Mouse (Mus musculus) midbrain, embryonic 14.5 days (tissue): ENCODE data around the gene 2310079G19Rik. TPM values are rescaled to one million over a fixed set of nuclear protein-coding genes. Genes with fewer than 3 reads are reported as not detected.
A peak's percentile ranks its signal among the peaks of the same experiment; 100 is the strongest.

Experiments used
- ATAC-seq: fragments of 200-750 bp; cut with Nextera tagmentation; 2 replicates; pipeline ENCODE4 v1.8.0; 2017; ENCODE audit warnings: moderate number of reproducible peaks, moderate library complexity; ENCODE audit not compliant: low FRiP score, low TSS enrichment
- DNase-seq: peaks from one replicate; pipeline ENCODE4 v3.0.0-alpha.2; 2015
- H3K27ac ChIP-seq: fragments of 300-500 bp; sonication (generic); replicated peaks from 2 replicates; pipeline ENCODE4 v1.5.1; 2014; ENCODE audit warnings: mild to moderate bottlenecking, low read depth, low read length, moderate library complexity
- H3K27me3 ChIP-seq: fragments of 300-500 bp; sonication (generic); 2 replicates; pipeline ENCODE4 v1.6.1; 2014; ENCODE audit warnings: low read length, control low read depth, mixed read lengths; ENCODE audit not compliant: control insufficient read depth, insufficient read depth
- H3K36me3 ChIP-seq: fragments of 300-500 bp; sonication (generic); 2 replicates; pipeline ENCODE4 v1.6.1; 2014; ENCODE audit warnings: low read length, control low read depth; ENCODE audit not compliant: control insufficient read depth, insufficient read depth
- H3K4me1 ChIP-seq: fragments of 300-500 bp; sonication (generic); 2 replicates; pipeline ENCODE4 v1.6.1; 2014; ENCODE audit warnings: mild to moderate bottlenecking, antibody characterized with exemption, low read length, control low read depth; ENCODE audit not compliant: control insufficient read depth, insufficient read depth
- H3K4me2 ChIP-seq: fragments of 300-500 bp; sonication (generic); 2 replicates; pipeline ENCODE4 v1.6.1; 2014; ENCODE audit warnings: mild to moderate bottlenecking, low read length, moderate library complexity
- H3K4me3 ChIP-seq: fragments of 300-500 bp; sonication (generic); replicated peaks from 2 replicates; pipeline ENCODE4 v1.5.1; 2014; ENCODE audit warnings: low read depth, low read length
- H3K9ac ChIP-seq: fragments of 300-500 bp; sonication (generic); replicated peaks from 2 replicates; pipeline ENCODE4 v1.6.1; 2014; ENCODE audit warnings: mild to moderate bottlenecking, low read length, moderate library complexity
- H3K9me3 ChIP-seq: fragments of 300-500 bp; sonication (generic); 2 replicates; pipeline ENCODE4 v1.6.1; 2016; ENCODE audit warnings: low read length, control low read depth, mixed read lengths; ENCODE audit not compliant: control insufficient read depth
- WGBS: fragments of 180-500 bp; shearing (Covaris S2); extraction: QIAGEN DNeasy Blood & Tissue Kit; methylation state at CpG from one replicate; pipeline ENCODE4 v1.1.7; 2014; 5-methylcytosine and 5-hydroxymethylcytosine counted together
- polyA plus RNA-seq: library from polyadenylated mRNA; unstranded; fragments of >200 nt; fragmentation: Nextera tagmentation; extraction: Ambion mirVana; gene quantifications from 2 replicates; pipeline ENCODE4 v1.2.1, GENCODE M21; 2014

Gene 2310079G19Rik
- not detected in 2 replicates for polyA plus RNA-seq

DNA sequence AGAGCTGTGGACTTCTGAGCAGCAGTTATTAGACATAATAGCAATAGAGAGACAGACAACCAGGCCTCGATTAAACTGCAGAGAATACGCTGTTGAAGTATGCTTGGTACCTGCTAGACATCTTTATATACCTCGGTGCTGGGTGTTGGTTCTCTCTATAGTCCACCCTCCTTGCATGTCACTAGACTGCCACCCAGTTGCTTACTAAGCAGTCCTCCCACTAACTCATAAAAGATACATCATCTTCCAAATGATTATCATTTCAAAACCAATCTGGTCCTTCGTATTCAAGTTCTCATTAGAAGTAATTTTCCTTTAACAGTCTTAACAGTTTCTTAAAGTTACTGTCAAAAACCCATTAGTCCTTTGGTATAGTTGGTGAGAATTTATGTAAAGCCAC, at the start of gene 2310079G19Rik:
2310079G19Rik (minus strand) TSS at position 101 of the 400 bp plus-strand sequence.
- H3K4me1 ChIP-seq: no peaks in the 10 kb centered on the region
- no peaks in the 10 kb centered on the region for H3K27me3 ChIP-seq
- no peaks in the 10 kb centered on the region for H3K9me3 ChIP-seq
- no peak for ATAC-seq
- no peak for DNase-seq
- H3K36me3 ChIP-seq: no peaks in the 10 kb centered on the region
- no peak within 1 kb of the TSS for H3K4me2 ChIP-seq
- no peak within 1 kb of the TSS for H3K9ac ChIP-seq
- no peak within 1 kb of the TSS for H3K4me3 ChIP-seq
- H3K27ac ChIP-seq: no peak within 1 kb of the TSS
- WGBS: 96% methylated on average over 4 of the region's 4 CpGs

DNA sequence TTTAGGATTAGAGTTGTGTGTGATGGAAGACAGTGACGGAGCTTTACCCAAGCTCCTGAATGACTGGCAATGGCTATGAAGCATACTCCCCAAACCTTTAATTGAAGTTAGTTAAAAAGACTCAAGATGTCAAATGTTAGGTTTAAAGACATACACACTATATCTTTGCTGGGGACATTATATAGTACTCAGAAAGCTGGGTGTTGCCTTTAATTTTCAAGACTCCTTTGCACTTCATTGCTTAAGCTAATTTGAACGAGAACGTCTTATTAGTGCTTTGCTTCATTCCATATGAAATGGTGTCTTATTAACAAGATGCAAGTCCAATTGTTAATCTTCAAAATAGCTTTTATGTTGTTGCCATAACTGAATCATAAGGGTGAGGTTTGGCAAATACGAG, 44.1 kb upstream of the 2310079G19Rik start, which contains the start of gene Krtap27-1:
Krtap27-1 (minus strand) TSS at position 101 of the 400 bp plus-strand sequence.
- no peak within 1 kb of the TSS for H3K27ac ChIP-seq
- H3K9me3 ChIP-seq: no peaks in the 10 kb centered on the region
- no peak within 1 kb of the TSS for H3K9ac ChIP-seq
- H3K27me3 ChIP-seq: no peaks in the 10 kb centered on the region
- ATAC-seq (no peak), DNase-seq (no peak)
- H3K4me3 ChIP-seq: no peak within 1 kb of the TSS
- no peaks in the 10 kb centered on the region for H3K4me1 ChIP-seq
- H3K4me2 ChIP-seq: no peak within 1 kb of the TSS
- WGBS: 92% methylated on average over 4 of the region's 4 CpGs
- H3K36me3 ChIP-seq: no peaks in the 10 kb centered on the region

DNA sequence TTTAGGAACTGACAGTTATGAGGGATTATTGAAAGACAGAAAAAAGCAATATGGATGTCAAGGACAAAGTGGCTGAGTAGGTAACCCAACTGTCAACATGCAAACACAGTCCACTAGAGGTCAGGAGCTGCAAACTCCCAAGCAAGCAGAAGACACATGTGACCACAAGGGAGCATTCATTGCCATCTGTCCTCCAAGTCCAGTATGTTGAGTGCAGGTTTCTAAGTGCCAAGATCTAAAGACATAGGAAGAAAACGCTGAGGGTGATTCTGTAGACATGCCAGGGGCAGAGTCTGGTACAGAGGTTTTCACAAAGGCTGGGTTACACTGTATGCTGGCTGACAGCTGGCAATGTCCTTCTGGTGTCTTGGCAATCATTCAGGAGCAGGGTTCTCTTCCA, 30.0 kb upstream of the 2310079G19Rik start:
- Histone ChIP-seq H3K9ac (no peak overlapping the region), H3K27me3 (no peaks in the 10 kb centered on the region), H3K4me2 (no peak overlapping the region), H3K4me3 (no peak overlapping the region), H3K4me1 (no peaks in the 10 kb centered on the region), H3K36me3 (no peaks in the 10 kb centered on the region), H3K9me3 (no peaks in the 10 kb centered on the region), H3K27ac (no peak overlapping the region)
- DNase-seq (peak; percentile 26), ATAC-seq (no peak)
- 51% methylated on average over 1 of the region's 1 CpGs for WGBS

DNA sequence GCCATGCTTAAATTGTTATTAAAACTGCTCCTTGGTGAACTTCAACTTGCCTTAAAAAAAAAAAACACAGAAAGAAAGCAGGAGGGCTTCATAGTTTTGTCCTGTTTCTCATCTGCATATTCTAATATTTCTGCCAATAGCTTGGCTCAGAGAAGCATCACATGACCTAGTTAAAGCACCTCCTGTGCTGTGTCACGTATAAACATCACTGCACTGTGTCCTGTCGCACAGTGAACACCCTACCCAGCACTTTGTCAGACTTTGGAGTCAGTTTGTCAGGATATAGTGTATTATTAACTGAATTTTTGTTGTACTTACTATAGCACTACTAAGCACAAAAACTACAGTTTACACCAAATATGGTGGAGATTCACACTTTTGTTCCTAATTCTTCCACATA, 24.5 kb upstream of the 2310079G19Rik start:
- Histone ChIP-seq H3K4me2 (no peak overlapping the region), H3K36me3 (no peaks in the 10 kb centered on the region), H3K27ac (no peak overlapping the region), H3K9me3 (no peaks in the 10 kb centered on the region), H3K4me1 (no peaks in the 10 kb centered on the region), H3K27me3 (no peaks in the 10 kb centered on the region), H3K4me3 (no peak overlapping the region), H3K9ac (no peak overlapping the region)
- ATAC-seq (no peak), DNase-seq (no peak)
- 80% methylated on average over 2 of the region's 2 CpGs for WGBS

DNA sequence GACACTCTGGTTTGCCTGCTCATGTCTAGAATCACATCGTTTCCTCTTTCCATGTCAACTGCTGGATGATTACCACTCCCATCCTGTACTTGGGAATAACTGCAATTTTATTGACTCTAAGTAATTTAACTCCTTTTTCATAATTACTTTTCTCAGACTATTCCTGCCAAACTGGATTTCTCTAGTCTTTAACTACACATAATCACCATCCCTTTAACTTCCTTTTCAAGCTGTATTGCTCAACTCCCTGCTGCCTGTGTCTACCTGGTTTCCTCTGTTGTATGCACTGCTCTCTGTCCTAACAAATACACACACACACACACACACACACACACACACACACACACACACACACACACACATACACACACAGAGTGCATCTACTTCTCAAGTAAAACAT, 23.6 kb upstream of the 2310079G19Rik start:
- ATAC-seq (no peak), DNase-seq (no peak)
- no peak overlapping the region for H3K9ac ChIP-seq
- WGBS: 98% methylated on average over 1 of the region's 1 CpGs
- H3K27ac ChIP-seq: no peak overlapping the region
- no peaks in the 10 kb centered on the region for H3K9me3 ChIP-seq
- H3K4me3 ChIP-seq: no peak overlapping the region
- no peaks in the 10 kb centered on the region for H3K27me3 ChIP-seq
- no peaks in the 10 kb centered on the region for H3K4me1 ChIP-seq
- no peaks in the 10 kb centered on the region for H3K36me3 ChIP-seq
- no peak overlapping the region for H3K4me2 ChIP-seq

DNA sequence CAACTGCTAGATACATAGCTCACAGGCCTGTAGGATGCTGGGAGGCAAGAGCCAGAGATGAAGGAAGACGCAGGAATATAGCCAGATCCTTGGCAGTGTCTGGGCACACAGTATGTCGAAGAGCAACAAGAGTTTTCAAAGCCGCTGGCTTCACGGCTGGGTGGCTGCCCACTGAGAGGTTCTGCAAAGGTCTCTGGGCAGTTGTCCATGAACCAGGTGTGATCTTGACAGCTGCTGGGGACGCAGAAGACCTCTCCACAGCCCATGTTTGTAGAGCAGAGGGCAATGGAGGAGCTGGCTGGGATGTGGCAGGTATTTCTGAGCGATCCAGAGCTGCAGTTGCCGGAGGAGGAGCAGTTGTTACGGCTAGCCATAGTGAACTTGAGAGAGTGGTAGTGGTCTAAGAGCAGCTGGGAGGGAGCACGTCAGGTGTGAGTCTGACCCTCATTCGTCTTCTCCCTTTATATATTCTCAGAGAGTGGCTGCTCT, 19.9 kb upstream of the 2310079G19Rik start, which contains the start of gene Krtap26-1:
Krtap26-1 (minus strand) TSS at position 439 of the 489 bp plus-strand sequence.
- 87% methylated on average over 10 of the region's 10 CpGs for WGBS
- Histone ChIP-seq H3K4me3 (no peak within 1 kb of the TSS), H3K36me3 (no peaks in the 10 kb centered on the region), H3K4me1 (no peaks in the 10 kb centered on the region), H3K4me2 (no peak within 1 kb of the TSS), H3K27me3 (no peaks in the 10 kb centered on the region), H3K9me3 (no peaks in the 10 kb centered on the region), H3K9ac (no peak within 1 kb of the TSS), H3K27ac (no peak within 1 kb of the TSS)
- DNase-seq (no peak), ATAC-seq (no peak)

DNA sequence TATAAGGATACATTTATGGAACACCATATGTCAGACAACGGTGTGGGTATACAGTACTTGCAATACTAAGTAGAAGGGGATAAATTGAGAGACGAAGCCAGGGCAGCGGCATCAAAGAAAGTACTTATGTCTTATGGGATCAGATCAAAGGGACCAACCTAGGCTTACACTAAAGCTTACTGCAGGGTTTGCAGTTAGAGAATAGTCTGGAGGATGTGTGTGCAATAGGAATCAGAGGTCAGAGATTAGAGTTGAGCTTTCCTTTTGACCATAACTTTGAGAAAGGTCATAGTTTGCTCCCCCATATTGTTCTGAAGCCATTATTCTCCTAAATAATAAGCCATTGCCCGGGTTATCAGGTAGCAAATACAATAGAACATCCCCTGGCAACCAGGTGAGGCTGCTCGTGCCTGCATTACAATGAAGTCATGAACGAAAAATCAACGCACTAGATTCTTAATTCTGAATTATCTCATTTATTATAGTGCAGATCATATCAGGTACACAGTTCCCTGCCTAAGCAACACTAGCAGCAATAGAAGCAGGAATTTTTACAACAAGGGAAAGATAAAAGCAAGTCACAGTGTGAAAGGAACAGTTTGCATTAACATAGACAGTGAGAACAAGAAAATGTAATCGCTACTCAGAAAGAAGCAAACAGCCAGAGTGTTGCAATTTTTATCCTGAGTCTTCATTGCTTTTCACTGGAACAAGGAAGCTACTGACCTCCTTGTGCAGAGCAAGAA, 19.1 kb upstream of the 2310079G19Rik start:
- no peaks in the 10 kb centered on the region for H3K4me1 ChIP-seq
- H3K36me3 ChIP-seq: no peaks in the 10 kb centered on the region
- H3K27me3 ChIP-seq: no peaks in the 10 kb centered on the region
- H3K4me3 ChIP-seq: no peak overlapping the region
- no peak overlapping the region for H3K27ac ChIP-seq
- H3K4me2 ChIP-seq: no peak overlapping the region
- peak; percentile 15 for DNase-seq
- no peaks in the 10 kb centered on the region for H3K9me3 ChIP-seq
- whole genome bisulfite sequencing: 80% methylated on average over 8 of the region's 8 CpGs
- ATAC-seq: no peak
- H3K9ac ChIP-seq: no peak overlapping the region

DNA sequence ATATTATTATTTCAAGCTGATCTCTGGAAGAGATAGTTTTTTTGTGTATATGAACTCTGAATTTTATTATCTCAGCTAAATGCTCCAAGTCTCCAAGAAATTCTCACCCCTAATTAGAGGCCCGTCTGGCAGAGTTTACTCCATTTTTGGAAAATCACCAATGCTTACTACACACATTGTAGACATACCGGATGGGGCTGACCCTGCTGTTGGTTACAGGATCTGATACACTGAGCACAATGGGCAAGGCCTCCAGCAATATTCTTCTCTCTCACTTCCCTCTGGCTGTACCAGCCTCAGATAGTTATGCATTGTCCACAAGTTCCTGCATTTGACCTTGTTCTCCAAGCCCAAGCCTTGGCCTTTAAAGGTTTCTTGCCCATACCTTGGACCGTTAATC, 12.6 kb upstream of the 2310079G19Rik start:
- no peak for ATAC-seq
- no peak for DNase-seq

DNA sequence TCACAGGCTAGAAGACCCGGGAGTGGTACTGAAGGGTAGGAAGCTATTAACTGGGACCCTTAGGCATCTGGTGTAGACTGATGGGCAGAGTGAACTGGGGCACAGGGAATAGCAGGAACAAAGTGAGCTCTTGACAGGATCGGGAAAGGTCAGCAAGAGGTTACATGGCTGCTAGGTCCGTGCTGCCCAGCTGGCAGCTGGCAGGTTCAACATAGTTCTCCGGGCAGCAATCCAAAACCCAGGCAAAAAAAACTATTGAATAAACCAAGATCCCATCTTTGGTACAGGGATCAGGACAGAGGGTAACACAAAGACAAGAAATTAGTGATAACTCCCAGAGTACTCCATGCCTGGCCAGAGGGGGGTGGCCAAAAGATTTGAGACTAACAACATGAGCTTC, 7.7 kb upstream of the 2310079G19Rik start:
- Histone ChIP-seq H3K27me3 (no peaks in the 10 kb centered on the region), H3K4me3 (no peak overlapping the region), H3K9me3 (no peaks in the 10 kb centered on the region), H3K36me3 (no peaks in the 10 kb centered on the region), H3K4me2 (no peak overlapping the region), H3K4me1 (no peaks in the 10 kb centered on the region), H3K27ac (no peak overlapping the region), H3K9ac (no peak overlapping the region)
- DNase-seq: peak; percentile 12
- ATAC-seq: no peak
- 70% methylated on average over 4 of the region's 4 CpGs for WGBS

More for the DNA sequence above, 12.6 kb upstream of the 2310079G19Rik start:
- WGBS: 93% methylated on average over 3 of the region's 3 CpGs
- Histone ChIP-seq H3K27ac (no peak overlapping the region), H3K27me3 (no peaks in the 10 kb centered on the region), H3K9ac (no peak overlapping the region), H3K9me3 (no peaks in the 10 kb centered on the region), H3K4me3 (no peak overlapping the region), H3K36me3 (no peaks in the 10 kb centered on the region), H3K4me2 (no peak overlapping the region), H3K4me1 (no peaks in the 10 kb centered on the region)
